Mouse (Mus musculus) limb, embryonic 12.5 days (tissue): ENCODE measurements around the gene Cenps. TPM values are rescaled to one million over a fixed set of nuclear protein-coding genes. Genes with fewer than 3 reads are reported as not detected.
A peak's percentile ranks its signal among the peaks of the same experiment; 100 is the strongest.
"Not testable (repeated sequence)": the region's sequence is repeated elsewhere in the genome, so short reads cannot be mapped to it uniquely, and the experiment has no call there.

Source experiments
- ATAC-seq: fragments of 200-750 bp; cut with Nextera tagmentation; 2 replicates; pipeline ENCODE4 v1.8.0; 2017; ENCODE audit warnings: low read depth, moderate TSS enrichment; ENCODE audit not compliant: insufficient number of reproducible peaks, insufficient read depth, low FRiP score, low TSS enrichment
- H3K27ac ChIP-seq: fragments of 300-500 bp; sonication (generic); 2 replicates; pipeline ENCODE4 v1.5.1; 2016; ENCODE audit warnings: mild to moderate bottlenecking, moderate library complexity
- H3K27me3 ChIP-seq: fragments of 300-500 bp; sonication (generic); 2 replicates; pipeline ENCODE4 v1.6.1; 2016; ENCODE audit warnings: mild to moderate bottlenecking, moderate library complexity
- H3K36me3 ChIP-seq: fragments of 300-500 bp; sonication (generic); 2 replicates; pipeline ENCODE4 v1.6.1; 2016; ENCODE audit warnings: mild to moderate bottlenecking, moderate library complexity
- H3K4me1 ChIP-seq: fragments of 300-500 bp; sonication (generic); replicated peaks from 2 replicates; pipeline ENCODE4 v1.6.1; 2016
- H3K4me2 ChIP-seq: fragments of 300-500 bp; sonication (generic); 2 replicates; pipeline ENCODE4 v1.6.1; 2016; ENCODE audit warnings: mild to moderate bottlenecking, moderate library complexity
- H3K4me3 ChIP-seq: fragments of 300-500 bp; sonication (generic); replicated peaks from 2 replicates; pipeline ENCODE4 v1.5.1; 2016; ENCODE audit warnings: mild to moderate bottlenecking
- H3K9ac ChIP-seq: fragments of 300-500 bp; sonication (generic); replicated peaks from 2 replicates; pipeline ENCODE4 v1.6.1; 2016; ENCODE audit warnings: mild to moderate bottlenecking, moderate library complexity
- H3K9me3 ChIP-seq: fragments of 300-500 bp; sonication (generic); 2 replicates; pipeline ENCODE4 v1.6.1; 2016; ENCODE audit warnings: mild to moderate bottlenecking, moderate library complexity
- WGBS: fragments of 180-500 bp; shearing (Covaris S2); methylation state at CpG from one replicate; pipeline ENCODE4 v1.1.7; 2016; 5-methylcytosine and 5-hydroxymethylcytosine counted together
- polyA plus RNA-seq: library from polyadenylated mRNA; unstranded; fragments of >200 nt; fragmentation: Nextera tagmentation; extraction: Ambion mirVana; gene quantifications from 2 replicates; pipeline ENCODE4 v1.2.1, GENCODE M21; 2016

The Cenps gene
- polyA plus RNA-seq, 1 experiment from 2014 or later, result 46.9 TPM

DNA sequence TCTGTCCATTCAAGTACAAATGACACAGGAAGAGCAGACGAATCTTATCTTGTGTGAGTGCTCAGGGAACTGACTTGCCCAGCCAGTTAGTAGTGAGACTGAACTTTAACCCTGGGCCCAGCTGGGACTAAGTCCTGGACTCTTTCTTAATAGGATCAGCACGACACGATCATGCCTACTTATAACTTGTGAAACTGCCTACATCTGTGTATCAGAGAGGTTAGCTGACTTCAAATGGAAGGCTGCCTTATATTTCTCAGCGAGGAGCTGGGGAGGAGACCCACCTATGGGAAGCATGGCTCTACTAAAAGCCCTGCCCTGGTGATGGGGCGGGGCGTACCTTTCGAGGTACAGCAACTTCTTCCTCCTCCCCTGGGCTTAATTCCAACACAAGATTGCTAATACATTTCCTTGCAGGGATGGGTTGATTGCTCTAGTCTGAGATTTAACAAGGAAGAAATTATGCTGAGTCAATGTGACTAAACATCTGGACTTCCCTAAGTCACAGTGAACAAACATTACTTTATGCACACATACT lies 33.0 kb upstream of the Cenps start:
- Histone ChIP-seq H3K4me3 (no peak overlapping the region), H3K27me3 (no peaks in the 10 kb centered on the region), H3K9ac (no peak overlapping the region), H3K36me3 (no peaks in the 10 kb centered on the region), H3K27ac (0 out of 2 replicates have a peak overlapping the region, but pooled peaks have one; percentile 12), H3K4me1 (peaks cover 4% of the 10 kb centered on the region; the same call in 1 of the 2 replicates), H3K4me2 (no peak overlapping the region), H3K9me3 (no peaks in the 10 kb centered on the region)
- no peak for ATAC-seq
- WGBS, result 73% methylated on average over 7 of the region's 7 CpGs

DNA sequence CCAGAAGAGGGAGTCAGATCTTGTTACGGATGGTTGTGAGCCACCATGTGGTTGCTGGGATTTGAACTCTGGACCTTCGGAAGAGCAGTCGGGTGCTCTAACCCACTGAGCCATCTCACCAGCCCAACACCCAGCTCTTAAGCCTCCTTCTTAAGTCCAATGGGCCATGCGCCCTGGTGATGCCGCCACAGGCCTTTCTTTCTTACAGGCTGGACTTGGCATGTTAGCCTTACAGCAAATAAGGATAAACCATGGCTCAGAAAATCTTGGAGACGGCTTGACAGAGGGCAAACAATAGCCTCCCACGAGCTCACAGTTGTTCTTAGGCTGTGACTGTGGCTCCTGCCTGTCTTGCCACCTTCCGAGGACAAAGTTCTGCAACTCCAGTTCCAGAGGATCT lies 32.5 kb upstream of the Cenps start:
- H3K9me3 ChIP-seq, H3K27me3 ChIP-seq, H3K4me3 ChIP-seq, H3K4me2 ChIP-seq, H3K4me1 ChIP-seq, H3K36me3 ChIP-seq, ATAC-seq, H3K9ac ChIP-seq: not testable (repeated sequence)
- WGBS, result 87% methylated on average over 7 of the region's 8 CpGs
- 0 out of 2 replicates have a peak overlapping the region, but pooled peaks have one; percentile 12 for H3K27ac ChIP-seq

DNA sequence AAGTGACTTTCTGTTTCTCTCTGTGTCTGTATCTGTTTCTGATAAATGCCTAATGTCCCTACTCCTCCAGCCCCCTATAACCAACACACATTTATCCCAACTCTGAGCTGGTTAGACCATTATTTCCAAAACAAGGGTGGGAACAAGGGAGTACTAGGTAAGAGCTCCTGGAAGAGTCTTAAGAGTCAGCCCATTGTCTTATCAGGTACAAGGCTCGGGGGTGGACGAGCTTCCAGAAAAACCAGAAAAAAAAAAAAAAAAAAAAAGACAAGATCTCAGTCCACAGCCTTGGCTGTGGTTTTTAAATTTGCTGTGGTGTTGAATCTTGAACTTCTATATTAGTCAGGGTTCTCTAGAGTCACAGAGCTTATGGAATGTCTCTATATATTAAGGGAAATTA lies 30.6 kb upstream of the Cenps start:
- H3K4me2 ChIP-seq, result peak overlapping the region; percentile 83; the same call in 1 of the 2 replicates
- no peaks in the 10 kb centered on the region for H3K27me3 ChIP-seq
- H3K4me3 ChIP-seq, result no peak overlapping the region; the same call in 1 of the 2 replicates
- H3K9ac ChIP-seq, result no peak overlapping the region
- peaks cover 9% of the 10 kb centered on the region; the same call in 1 of the 2 replicates for H3K4me1 ChIP-seq
- H3K36me3 ChIP-seq, result peaks cover 20% of the 10 kb centered on the region
- no peak overlapping the region for H3K27ac ChIP-seq
- no peaks in the 10 kb centered on the region for H3K9me3 ChIP-seq
- no peak for ATAC-seq
- 86% methylated on average over 2 of the region's 2 CpGs for WGBS

DNA sequence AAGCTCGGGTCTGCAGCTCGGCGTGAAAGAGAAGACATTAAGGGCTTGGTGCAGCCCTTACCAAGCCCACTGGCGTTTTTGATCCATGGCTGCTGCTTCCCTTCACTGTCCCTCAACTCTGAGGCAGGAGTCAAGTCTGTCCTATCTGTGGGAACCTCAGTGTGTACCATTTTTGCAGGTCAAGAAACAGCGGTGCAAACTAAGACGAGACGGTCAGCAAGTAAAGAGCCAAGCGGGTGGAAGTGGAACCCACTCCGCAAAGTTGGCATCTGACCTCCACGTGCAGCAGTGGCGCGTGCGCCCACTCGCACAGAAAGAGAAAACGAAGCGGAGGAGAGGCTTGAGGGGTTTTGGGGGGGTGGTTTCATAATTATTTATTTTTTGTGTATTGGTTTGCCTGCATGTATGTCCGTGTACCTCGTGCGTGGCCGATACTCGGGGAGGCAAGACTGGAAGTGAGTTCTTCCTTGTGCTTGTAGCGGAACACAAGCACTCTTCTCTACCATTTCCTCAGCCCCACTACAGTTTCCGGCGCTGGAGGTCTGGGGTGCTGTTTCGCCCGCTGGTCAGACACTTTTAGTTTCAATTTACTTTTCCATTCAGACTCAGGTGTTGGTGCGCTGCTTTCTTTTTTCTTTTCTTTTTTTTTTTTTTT lies 29.7 kb upstream of the Cenps start:
- H3K27ac ChIP-seq, result peak overlapping the region; percentile 66
- H3K4me2 ChIP-seq, result peak overlapping the region; percentile 83
- peaks cover 29% of the 10 kb centered on the region for H3K36me3 ChIP-seq
- no peaks in the 10 kb centered on the region for H3K27me3 ChIP-seq
- H3K4me3 ChIP-seq, result peak overlapping the region; percentile 95
- ATAC-seq, result peak; percentile 58
- H3K9ac ChIP-seq, result peak overlapping the region; percentile 93
- WGBS, result 2% methylated on average over 27 of the region's 27 CpGs
- H3K9me3 ChIP-seq, result no peaks in the 10 kb centered on the region
- H3K4me1 ChIP-seq, result peaks cover 9% of the 10 kb centered on the region; the same call in 1 of the 2 replicates

DNA sequence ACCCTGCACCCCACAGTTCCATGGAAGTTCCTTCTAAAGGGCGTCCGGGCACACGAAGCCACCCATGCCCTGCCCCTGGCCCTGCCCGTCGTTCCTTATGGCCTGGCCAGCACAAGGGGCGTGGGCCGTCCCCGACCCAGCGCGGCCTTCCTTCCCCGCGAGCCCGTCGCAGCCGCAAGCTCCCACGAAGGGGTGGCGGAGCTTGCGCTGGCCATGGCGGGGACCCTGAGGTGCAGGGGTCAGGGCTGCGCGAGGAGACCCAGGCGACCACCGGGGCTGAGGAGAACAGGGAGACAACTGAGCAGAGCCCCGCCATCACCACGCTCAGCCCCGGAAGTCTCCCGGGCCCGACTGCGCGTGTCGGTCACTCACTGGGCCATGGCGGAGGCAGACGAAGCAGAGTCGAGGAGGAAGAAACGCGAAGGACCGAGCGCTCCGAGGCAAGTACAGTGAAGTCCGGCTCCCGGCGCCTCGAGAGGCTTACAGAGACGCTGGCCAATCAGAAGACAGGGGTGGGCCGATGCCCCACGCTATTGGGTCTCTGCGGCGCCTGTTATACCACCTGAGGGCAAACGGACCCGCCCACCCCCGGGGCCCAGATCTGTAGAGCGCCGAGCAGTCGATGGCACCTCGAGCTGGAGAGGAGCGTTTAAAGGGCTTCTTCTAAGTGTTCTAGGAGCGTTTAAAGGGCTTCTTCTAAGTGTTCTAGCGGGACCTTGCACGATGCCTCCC lies 29.0 kb upstream of the Cenps start, which contains the start of gene Pgd:
TSS of gene Pgd (minus strand) at position 557 of the 732 bp plus-strand sequence.
- under 1% methylated on average over 59 of the region's 59 CpGs for WGBS
- no peaks in the 10 kb centered on the region for H3K27me3 ChIP-seq
- peak within 1 kb of the TSS; percentile 92 for H3K27ac ChIP-seq
- peaks cover 9% of the 10 kb centered on the region; the same call in 1 of the 2 replicates for H3K4me1 ChIP-seq
- H3K9me3 ChIP-seq, result no peaks in the 10 kb centered on the region
- H3K9ac ChIP-seq, result peak within 1 kb of the TSS; percentile 93
- H3K4me2 ChIP-seq, result peak within 1 kb of the TSS; percentile 83
- H3K36me3 ChIP-seq, result peaks cover 37% of the 10 kb centered on the region
- peak; percentile 98 for ATAC-seq
- H3K4me3 ChIP-seq, result peak within 1 kb of the TSS; percentile 95

DNA sequence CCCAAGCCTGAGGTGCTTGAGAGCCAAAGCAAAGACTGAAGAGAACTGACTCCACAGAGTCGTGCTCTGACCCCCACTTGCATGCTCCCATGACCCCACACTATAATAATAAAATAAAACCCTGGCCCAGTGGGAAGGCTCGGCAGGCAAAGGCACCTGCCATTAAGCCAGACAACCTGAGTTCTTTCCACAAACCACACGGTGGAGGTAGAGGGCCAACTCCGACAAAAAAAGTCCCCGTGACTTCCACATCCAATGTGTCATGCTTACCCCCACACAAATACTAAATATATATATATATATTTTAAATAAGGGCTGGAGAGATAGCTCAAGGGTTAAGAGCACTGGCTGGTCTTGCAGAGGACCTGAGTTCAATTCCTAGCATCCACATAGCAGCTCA lies 26.7 kb upstream of the Cenps start:
- 62% methylated on average over 5 of the region's 5 CpGs for WGBS
- Histone ChIP-seq H3K9me3 (no peaks in the 10 kb centered on the region), H3K27me3 (no peaks in the 10 kb centered on the region), H3K36me3 (peaks cover 59% of the 10 kb centered on the region), H3K27ac (no peak overlapping the region), H3K9ac (no peak overlapping the region), H3K4me1 (peaks cover 9% of the 10 kb centered on the region; the same call in 1 of the 2 replicates), H3K4me2 (no peak overlapping the region), H3K4me3 (no peak overlapping the region)
- no peak for ATAC-seq

DNA sequence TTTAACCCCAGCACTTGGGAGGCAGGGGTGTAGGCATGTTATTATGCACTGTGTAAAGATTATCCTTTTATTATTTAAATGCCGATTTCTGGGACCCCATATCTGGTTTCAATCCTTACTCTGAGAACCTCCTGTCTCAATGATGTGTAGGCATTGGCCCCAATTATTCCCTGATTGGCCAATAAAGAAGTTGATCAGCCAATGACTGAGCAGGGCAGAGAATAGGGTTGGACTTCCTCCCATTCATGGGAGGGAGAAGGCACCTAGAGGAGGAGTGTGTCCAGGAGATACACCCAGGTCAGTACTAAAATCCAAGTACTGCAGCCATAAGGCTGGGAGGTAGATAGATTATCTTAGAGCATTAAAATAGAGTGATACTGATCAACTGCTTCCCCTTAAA lies 25.8 kb upstream of the Cenps start:
- Histone ChIP-seq H3K9ac (no peak overlapping the region), H3K9me3 (no peaks in the 10 kb centered on the region), H3K4me3 (no peak overlapping the region), H3K27me3 (no peaks in the 10 kb centered on the region), H3K27ac (no peak overlapping the region), H3K4me2 (no peak overlapping the region), H3K4me1 (peaks cover 9% of the 10 kb centered on the region; the same call in 1 of the 2 replicates), H3K36me3 (peaks cover 68% of the 10 kb centered on the region)
- ATAC-seq, result no peak
- WGBS, result 64% methylated on average over 1 of the region's 1 CpGs

DNA sequence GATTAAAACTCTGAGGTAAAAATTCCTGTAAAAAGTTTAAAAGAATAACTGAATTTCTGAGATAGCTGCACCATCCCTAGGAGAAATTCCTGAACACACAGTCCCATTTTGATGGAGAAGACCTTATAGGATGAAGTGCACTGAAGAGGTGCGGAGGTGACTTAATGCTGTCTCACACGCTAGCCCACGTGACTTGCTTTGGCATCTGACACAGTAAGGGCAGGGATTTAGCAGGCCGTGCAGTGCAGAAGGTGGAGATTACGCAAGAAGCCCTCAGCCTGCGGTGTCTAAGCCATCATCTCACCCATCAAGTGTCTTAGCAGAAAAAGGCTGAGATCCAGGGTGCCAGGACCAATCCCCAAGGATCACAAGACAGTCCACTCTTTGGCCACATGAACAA lies 23.7 kb upstream of the Cenps start:
- no peak for ATAC-seq
- WGBS, result 92% methylated on average over 6 of the region's 6 CpGs
- H3K9me3 ChIP-seq, result no peaks in the 10 kb centered on the region
- H3K36me3 ChIP-seq, result peaks cover 89% of the 10 kb centered on the region
- no peaks in the 10 kb centered on the region for H3K27me3 ChIP-seq
- H3K27ac ChIP-seq, result no peak overlapping the region
- no peak overlapping the region for H3K4me3 ChIP-seq
- H3K9ac ChIP-seq, result no peak overlapping the region
- peaks cover 9% of the 10 kb centered on the region; the same call in 1 of the 2 replicates for H3K4me1 ChIP-seq
- H3K4me2 ChIP-seq, result no peak overlapping the region

DNA sequence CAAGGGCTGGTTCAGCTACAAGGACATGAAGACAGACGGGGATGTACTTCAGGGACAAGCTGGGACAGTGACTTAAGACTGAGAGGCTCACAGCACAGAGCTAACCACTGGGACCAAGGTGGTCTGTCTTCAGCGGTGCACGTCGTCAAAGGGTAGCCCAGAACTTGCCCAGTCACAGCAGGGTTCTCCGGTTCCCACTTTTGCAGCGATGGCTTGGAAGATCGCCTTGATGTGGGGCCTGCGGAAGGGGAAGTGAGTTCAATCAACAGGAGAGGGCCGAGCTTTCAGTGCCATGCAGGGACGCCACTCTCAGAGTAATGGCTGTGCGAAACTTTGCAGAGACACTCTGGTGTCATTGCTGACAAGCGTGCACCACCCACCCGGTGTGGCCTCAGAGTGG lies 22.5 kb upstream of the Cenps start:
- 90% methylated on average over 13 of the region's 13 CpGs for WGBS
- no peaks in the 10 kb centered on the region for H3K4me1 ChIP-seq
- ATAC-seq, result no peak
- H3K9ac ChIP-seq, result no peak overlapping the region
- H3K9me3 ChIP-seq, result no peaks in the 10 kb centered on the region
- H3K4me3 ChIP-seq, result no peak overlapping the region
- no peak overlapping the region for H3K4me2 ChIP-seq
- H3K36me3 ChIP-seq, result peaks cover 99% of the 10 kb centered on the region
- H3K27me3 ChIP-seq, result no peaks in the 10 kb centered on the region
- no peak overlapping the region for H3K27ac ChIP-seq

DNA sequence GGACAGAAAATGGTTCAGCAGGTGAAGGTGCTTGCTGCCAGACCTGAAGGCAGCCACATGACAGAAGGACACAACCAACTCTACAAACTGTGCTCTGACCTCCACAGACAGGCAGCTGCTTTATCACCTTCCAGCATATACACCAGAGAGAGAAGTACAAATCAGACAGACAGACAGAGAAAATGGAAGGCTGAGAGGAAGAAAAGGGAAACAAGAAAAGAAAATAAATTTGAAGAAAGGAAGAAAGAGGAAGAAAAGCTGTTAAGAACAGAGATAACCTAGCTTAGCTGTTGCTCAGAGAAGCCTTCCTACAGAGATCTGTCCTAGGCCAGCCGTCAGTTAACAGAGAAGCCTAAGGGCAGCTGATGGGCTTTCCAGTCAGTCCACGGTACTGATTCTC lies 21.8 kb upstream of the Cenps start:
- no peaks in the 10 kb centered on the region for H3K4me1 ChIP-seq
- no peak overlapping the region for H3K4me2 ChIP-seq
- no peak for ATAC-seq
- WGBS, result 86% methylated on average over 2 of the region's 2 CpGs
- H3K27ac ChIP-seq, result no peak overlapping the region
- peaks cover 99% of the 10 kb centered on the region for H3K36me3 ChIP-seq
- H3K9me3 ChIP-seq, result no peaks in the 10 kb centered on the region
- H3K9ac ChIP-seq, result no peak overlapping the region
- no peaks in the 10 kb centered on the region for H3K27me3 ChIP-seq
- H3K4me3 ChIP-seq, result no peak overlapping the region

DNA sequence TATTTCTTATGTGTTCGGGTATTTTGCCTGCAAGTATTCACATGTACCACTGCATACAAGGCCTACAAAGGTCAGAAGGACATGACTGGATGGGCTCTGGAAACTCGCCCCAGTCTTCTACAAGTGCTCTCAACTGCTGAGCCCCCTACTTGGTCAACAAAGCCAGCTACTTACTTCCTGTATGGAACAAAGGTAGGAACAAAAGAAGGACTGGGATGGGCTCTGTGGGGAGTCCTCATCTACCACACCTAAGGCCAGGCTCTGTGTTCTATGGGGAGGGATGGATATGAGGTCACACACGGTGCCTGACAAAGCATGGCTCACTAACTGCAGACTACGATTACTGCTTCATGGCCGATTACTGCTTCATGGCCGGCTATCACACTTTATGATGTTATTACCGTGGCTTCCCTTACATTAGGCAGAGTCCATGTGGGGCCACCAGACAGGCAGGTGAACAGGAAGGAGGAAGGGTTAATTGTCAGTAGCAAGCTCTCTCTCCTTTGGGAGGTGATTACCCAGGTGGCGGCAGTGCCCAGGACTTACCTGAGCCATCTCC lies 20.1 kb upstream of the Cenps start:
- peaks cover 100% of the 10 kb centered on the region for H3K36me3 ChIP-seq
- no peak overlapping the region for H3K27ac ChIP-seq
- no peaks in the 10 kb centered on the region for H3K9me3 ChIP-seq
- no peak overlapping the region for H3K4me3 ChIP-seq
- no peaks in the 10 kb centered on the region for H3K4me1 ChIP-seq
- H3K27me3 ChIP-seq, result no peaks in the 10 kb centered on the region
- H3K4me2 ChIP-seq, result no peak overlapping the region
- H3K9ac ChIP-seq, result no peak overlapping the region
- ATAC-seq, result no peak
- WGBS, result 90% methylated on average over 8 of the region's 8 CpGs
